Comparison of ENCODE assay signal across 8 mouse cellular contexts in genomic region chr3:142282706-142283105, GRCm38 (mm10).
A peak's percentile ranks its signal among the peaks of the same experiment; 100 is the strongest.
DNase-seq lines count a peak whose midpoint lies in the region; ATAC-seq lines count a peak whose summit lies in the region.

No protein-coding gene starts in this region.

- H3K9me3 ChIP-seq in kidney, embryonic 15.5 days (replicated peaks), result no peaks in the 10 kb centered on the region
- H3K9me3 ChIP-seq in limb, embryonic 15.5 days, result no peaks in the 10 kb centered on the region
- no peaks in the 10 kb centered on the region for H3K9me3 ChIP-seq in midbrain, embryonic 16.5 days (replicated peaks; ENCODE audit: control insufficient read depth, low read length, poor library complexity, severe bottlenecking)

- peak overlapping the region; percentile 39; the same call in 1 of the 2 replicates for H3K4me2 ChIP-seq in kidney, embryonic 15.5 days
- H3K4me2 ChIP-seq in limb, embryonic 15.5 days, result no peak overlapping the region
- H3K4me2 ChIP-seq in midbrain, embryonic 16.5 days (ENCODE audit: low read length), result peak overlapping the region; percentile 31; the same call in 1 of the 2 replicates

- 0 out of 2 replicates have a peak, but pooled peaks cover under 1% of the 10 kb centered on the region for H3K36me3 ChIP-seq in kidney, embryonic 15.5 days
- no peaks in the 10 kb centered on the region for H3K36me3 ChIP-seq in limb, embryonic 15.5 days
- H3K36me3 ChIP-seq in midbrain, embryonic 16.5 days (ENCODE audit: control insufficient read depth, insufficient read depth, low read length), result no peaks in the 10 kb centered on the region
- peaks cover under 1% of the 10 kb centered on the region; the same call in 1 of the 2 replicates for H3K36me3 ChIP-seq in splenic B cell, adult 2 months (ENCODE audit: control insufficient read depth, insufficient read depth, low read length, poor library complexity, severe bottlenecking)

- DNase-seq in 416B (ENCODE audit: low read depth), result peak; percentile 66
- DNase-seq in adrenal gland, adult 2 months, result peak; percentile 51
- DNase-seq in embryo, embryonic 9.5 days (ENCODE audit: extremely low spot score), result peak; percentile 28
- DNase-seq in heart, adult 8-10 months (ENCODE audit: low spot score), result peak; percentile 49
- peak; percentile 68 for DNase-seq in splenic B cell, adult 2 months (ENCODE audit: low read depth, low spot score)

- 0 out of 2 replicates have a peak overlapping the region, but pooled peaks have one; percentile 17 for H3K4me3 ChIP-seq in kidney, embryonic 15.5 days (replicated peaks)
- H3K4me3 ChIP-seq in limb, embryonic 15.5 days, result peak overlapping the region; percentile 13; the same call in 1 of the 2 replicates
- no peak overlapping the region for H3K4me3 ChIP-seq in midbrain, embryonic 16.5 days (ENCODE audit: low read depth, low read length)

- H3K9ac ChIP-seq in kidney, embryonic 15.5 days, result no peak overlapping the region
- no peak overlapping the region for H3K9ac ChIP-seq in limb, embryonic 15.5 days
- H3K9ac ChIP-seq in midbrain, embryonic 16.5 days (ENCODE audit: low read depth, low read length), result no peak overlapping the region

- no peak overlapping the region for H3K27ac ChIP-seq in kidney, embryonic 15.5 days
- no peak overlapping the region for H3K27ac ChIP-seq in limb, embryonic 15.5 days
- no peak overlapping the region for H3K27ac ChIP-seq in midbrain, embryonic 16.5 days (ENCODE audit: low read length)

- H3K27me3 ChIP-seq in kidney, embryonic 15.5 days, result no peaks in the 10 kb centered on the region
- H3K27me3 ChIP-seq in limb, embryonic 15.5 days, result no peaks in the 10 kb centered on the region
- H3K27me3 ChIP-seq in midbrain, embryonic 16.5 days (ENCODE audit: control insufficient read depth, insufficient read depth, low read depth, low read length), result no peaks in the 10 kb centered on the region
- H3K27me3 ChIP-seq in splenic B cell, adult 2 months (ENCODE audit: control insufficient read depth, insufficient read depth, low read length, poor library complexity, severe bottlenecking), result no peaks in the 10 kb centered on the region

- H3K4me1 ChIP-seq in kidney, embryonic 15.5 days, result 0 out of 2 replicates have a peak, but pooled peaks cover 5% of the 10 kb centered on the region
- H3K4me1 ChIP-seq in limb, embryonic 15.5 days, result 0 out of 2 replicates have a peak, but pooled peaks cover 2% of the 10 kb centered on the region
- H3K4me1 ChIP-seq in midbrain, embryonic 16.5 days (ENCODE audit: control insufficient read depth, insufficient read depth, low read length), result no peaks in the 10 kb centered on the region

- 58% methylated on average over 9 of the region's 9 CpGs for WGBS in kidney, embryonic 15.5 days
- WGBS in limb, embryonic 15.5 days, result 44% methylated on average over 9 of the region's 9 CpGs
- 44% methylated on average over 9 of the region's 9 CpGs for WGBS in midbrain, embryonic 16.5 days

- ATAC-seq in kidney, embryonic 15.5 days (replicated peaks; ENCODE audit: low FRiP score), result peak; percentile 67
- ATAC-seq in limb, embryonic 15.5 days (ENCODE audit: insufficient number of reproducible peaks, low FRiP score, low TSS enrichment, low read depth), result no peak
- ATAC-seq in midbrain, embryonic 16.5 days, result peak; percentile 93
